Mouse (Mus musculus): Measurements from ENCODE around the gene Gm14410. TPM values are rescaled to one million over a fixed set of nuclear protein-coding genes. Genes with fewer than 3 reads are reported as not detected.
A peak's percentile ranks its signal among the peaks of the same experiment; 100 is the strongest.
"Not testable (repeated sequence)": the region's sequence is repeated elsewhere in the genome, so short reads cannot be mapped to it uniquely, and the experiment has no call there.

Gm14410 gene
- polyA plus RNA-seq (2014; fragmentation: Nextera tagmentation; extraction: Ambion mirVana), result 28.2 and 31.5 TPM in 2 replicates

GRCm38 (mm10) chr2:177206341-177206740 lies at the start of gene Gm14410:
Gene Gm14410 (minus strand): TSS chr2:177206421.
- not testable (repeated sequence) for H3K9ac ChIP-seq; H3K4me1 ChIP-seq (ENCODE audit: insufficient read depth); DNase-seq; ATAC-seq (ENCODE audit: insufficient read depth); H3K27me3 ChIP-seq (ENCODE audit: insufficient read depth, low read length); H3K9me3 ChIP-seq (ENCODE audit: low read depth, low read length); H3K36me3 ChIP-seq (ENCODE audit: insufficient read depth); H3K4me2 ChIP-seq; H3K27ac ChIP-seq (ENCODE audit: low read depth)
- 1% methylated on average over 5 of the region's 6 CpGs for WGBS
- H3K4me3 ChIP-seq (ENCODE audit: low read depth, low read length), result peak within 1 kb of the TSS; percentile 31

- H3K4me1 ChIP-seq (ENCODE audit: insufficient read depth); H3K4me2 ChIP-seq; H3K4me3 ChIP-seq (ENCODE audit: low read depth, low read length); DNase-seq; H3K9ac ChIP-seq; H3K9me3 ChIP-seq (ENCODE audit: low read depth, low read length); ATAC-seq (ENCODE audit: insufficient read depth); H3K27me3 ChIP-seq (ENCODE audit: insufficient read depth, low read length); H3K27ac ChIP-seq (ENCODE audit: low read depth); H3K36me3 ChIP-seq (ENCODE audit: insufficient read depth): not testable (repeated sequence)
- 83% methylated on average over 2 of the region's 2 CpGs for WGBS
These were observed 41.2 kb upstream of the Gm14410 start for GRCm38 (mm10) chr2:177247449-177247848.

GRCm38 (mm10) chr2:177230461-177230860 lies 24.2 kb upstream of the Gm14410 start:
- H3K9ac ChIP-seq; H3K9me3 ChIP-seq (ENCODE audit: low read depth, low read length); H3K27me3 ChIP-seq (ENCODE audit: insufficient read depth, low read length); H3K4me2 ChIP-seq; ATAC-seq (ENCODE audit: insufficient read depth); H3K27ac ChIP-seq (ENCODE audit: low read depth); DNase-seq; H3K4me3 ChIP-seq (ENCODE audit: low read depth, low read length); H3K36me3 ChIP-seq (ENCODE audit: insufficient read depth); H3K4me1 ChIP-seq (ENCODE audit: insufficient read depth): not testable (repeated sequence)
- WGBS, result 50% methylated on average over 2 of the region's 2 CpGs

GRCm38 (mm10) chr2:177172749-177173148 lies 33.5 kb downstream of the Gm14410 start:
- H3K36me3 ChIP-seq (ENCODE audit: insufficient read depth); H3K9ac ChIP-seq; H3K4me1 ChIP-seq (ENCODE audit: insufficient read depth); H3K9me3 ChIP-seq (ENCODE audit: low read depth, low read length); H3K27ac ChIP-seq (ENCODE audit: low read depth); H3K4me2 ChIP-seq; ATAC-seq (ENCODE audit: insufficient read depth); H3K27me3 ChIP-seq (ENCODE audit: insufficient read depth, low read length); DNase-seq; H3K4me3 ChIP-seq (ENCODE audit: low read depth, low read length): not testable (repeated sequence)
- whole genome bisulfite sequencing, result 86% methylated on average over 5 of the region's 5 CpGs

Other genes starting within 250 kb of the Gm14410 start
- 14.6 and 15.8 TPM in 2 replicates for gene Gm14419, start 205.5 kb downstream of the Gm14410 start, polyA plus RNA-seq (2014; fragmentation: Nextera tagmentation; extraction: Ambion mirVana)
- gene Gm14401, start 132.1 kb downstream of the Gm14410 start, polyA plus RNA-seq (2014; fragmentation: Nextera tagmentation; extraction: Ambion mirVana), result 0.88 TPM in 1 of 2 replicates, not detected in the other
- not detected in 2 replicates for gene Gm14409, start 60.6 kb upstream of the Gm14410 start, polyA plus RNA-seq (2014; fragmentation: Nextera tagmentation; extraction: Ambion mirVana)
- 0.38 and 1.1 TPM in 2 replicates for gene Gm14412, start 117.9 kb upstream of the Gm14410 start, polyA plus RNA-seq (2014; fragmentation: Nextera tagmentation; extraction: Ambion mirVana)
- gene Gm14418, start 191.9 kb upstream of the Gm14410 start, polyA plus RNA-seq (2014; fragmentation: Nextera tagmentation; extraction: Ambion mirVana), result 17.4 and 17.7 TPM in 2 replicates

Measured in lung, embryonic 14.5 days (tissue).